Mouse (Mus musculus) thymus, adult 2 months (tissue): Measurements from ENCODE around the gene Foxs1.

ENCODE experiments used
- CTCF ChIP-seq: fragments of 200-500 bp; IDR thresholded peaks from 2 replicates; pipeline ENCODE4 v1.5.1; 2012; ENCODE audit warnings: mild to moderate bottlenecking, control low read depth, low read length, moderate library complexity, borderline replicate concordance; ENCODE audit not compliant: control insufficient read depth, poor library complexity, insufficient read depth; ENCODE audit errors: extremely low read depth
- POLR2A ChIP-seq: fragments of 200-500 bp; IDR thresholded peaks from 2 replicates; pipeline ENCODE4 v1.6.1; 2012; ENCODE audit warnings: mild to moderate bottlenecking, low read length, control low read depth, moderate library complexity; ENCODE audit not compliant: control insufficient read depth, poor library complexity, insufficient read depth; ENCODE audit errors: extremely low read depth

DNA sequence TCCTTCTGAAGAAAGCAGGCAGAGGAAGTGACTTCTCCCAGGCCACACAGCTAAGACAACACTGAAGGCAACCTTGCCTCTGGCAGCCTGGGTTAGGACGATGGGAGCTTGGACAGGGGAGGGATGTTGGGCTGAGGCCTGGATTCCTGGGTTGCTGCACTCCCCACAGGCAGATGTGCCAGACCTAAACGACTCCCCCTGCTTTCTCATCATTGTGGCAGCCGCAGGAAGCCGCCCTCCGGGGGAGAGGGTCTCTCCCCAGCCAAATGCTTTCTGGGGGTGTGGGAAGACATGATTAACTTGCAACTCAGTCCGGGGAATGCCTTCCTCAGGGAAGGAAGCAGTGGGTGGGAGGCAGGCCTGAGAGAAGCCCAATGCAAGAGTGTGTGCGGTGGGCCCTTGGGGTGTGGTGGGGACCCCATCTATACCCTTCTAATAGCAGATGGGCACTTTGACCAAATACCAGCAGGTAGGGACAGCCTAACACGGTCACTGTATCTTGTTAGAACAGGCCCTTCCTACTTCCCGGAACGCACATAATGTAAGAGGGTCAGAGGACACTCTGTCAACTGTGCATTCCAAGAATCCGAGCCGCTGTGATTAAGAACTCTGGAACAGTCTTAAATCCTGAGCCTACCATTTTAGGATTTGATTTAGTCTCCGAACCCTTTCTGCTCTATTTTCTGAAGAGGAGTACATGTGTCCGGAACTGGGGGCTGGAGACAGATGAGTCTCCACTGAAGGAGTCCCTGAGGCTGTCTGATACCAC is 4.6 kb downstream of the Foxs1 start:
- TF ChIP-seq CTCF, result no peak
- TF ChIP-seq POLR2A, result no peak
